ENCODE assay signal across 7 mouse cellular contexts in genomic region chr4:109404908-109405307, GRCm38 (mm10). TPM values are rescaled to one million over a fixed set of nuclear protein-coding genes. Genes with fewer than 3 reads are reported as not detected.
A peak's percentile ranks its signal among the peaks of the same experiment; 100 is the strongest.
DNase-seq lines count a peak whose midpoint lies in the region; ATAC-seq and TF ChIP-seq lines count a peak whose summit lies in the region.
"Not testable (repeated sequence)": the region's sequence is repeated elsewhere in the genome, so short reads cannot be mapped to it uniquely, and the experiment has no call there.

No protein-coding gene starts in this region.

- not testable (repeated sequence) for H3K27ac ChIP-seq in heart, embryonic 15.5 days; stomach, postnatal 0 days (replicated peaks)
- H3K27ac ChIP-seq in kidney, embryonic 15.5 days, result peak overlapping the region; percentile 69; the same call in 1 of the 2 replicates
- H3K27ac ChIP-seq in liver, embryonic 11.5 days (ENCODE audit: low read depth, low read length), result peak overlapping the region; percentile 87; the same call in 1 of the 2 replicates
- peak overlapping the region; percentile 44; the same call in 1 of the 2 replicates for H3K27ac ChIP-seq in liver, postnatal 0 days (ENCODE audit: low read depth)

- not testable (repeated sequence) for ATAC-seq in heart, embryonic 15.5 days (replicated peaks; ENCODE audit: insufficient number of reproducible peaks, insufficient read depth, low FRiP score, low read depth); kidney, embryonic 15.5 days (replicated peaks; ENCODE audit: low FRiP score); liver, embryonic 11.5 days (replicated peaks; ENCODE audit: low FRiP score); liver, postnatal 0 days; stomach, postnatal 0 days (ENCODE audit: low FRiP score, low TSS enrichment)

- TF ChIP-seq EP300 in liver, postnatal 0 days (IDR thresholded peaks at IDR 0.05; ENCODE audit: low read depth); stomach, postnatal 0 days (optimal IDR thresholded peaks at IDR 0.05): not testable (repeated sequence)

- H3K4me2 ChIP-seq in heart, embryonic 15.5 days, result 0 out of 2 replicates have a peak overlapping the region, but pooled peaks have one; percentile 99
- H3K4me2 ChIP-seq in kidney, embryonic 15.5 days; stomach, postnatal 0 days (replicated peaks; ENCODE audit: low read depth): not testable (repeated sequence)
- H3K4me2 ChIP-seq in liver, embryonic 11.5 days, result peak overlapping the region; percentile 99
- peak overlapping the region; percentile 99 for H3K4me2 ChIP-seq in liver, postnatal 0 days (ENCODE audit: low read depth, low read length)

- not testable (repeated sequence) for H3K9me3 ChIP-seq in heart, embryonic 15.5 days (replicated peaks); kidney, embryonic 15.5 days (replicated peaks); liver, embryonic 11.5 days (ENCODE audit: control insufficient read depth, low read length); liver, postnatal 0 days (ENCODE audit: low read length); stomach, postnatal 0 days (ENCODE audit: control insufficient read depth, low read length)

- peak; percentile 38 for DNase-seq in c-Kit-negative CD71-positive TER-119-positive erythroid progenitor cells, embryonic 14.5 days (ENCODE audit: low read depth, low spot score)
- DNase-seq in heart, adult 11 months, result peak; percentile 87
- DNase-seq in liver, embryonic 11.5 days (ENCODE audit: low spot score); liver, postnatal 0 days; stomach, postnatal 0 days (ENCODE audit: low spot score): not testable (repeated sequence)

- H3K4me3 ChIP-seq in heart, embryonic 15.5 days; kidney, embryonic 15.5 days (replicated peaks); stomach, postnatal 0 days (ENCODE audit: low read depth, low read length): not testable (repeated sequence)
- peak overlapping the region; percentile 71 for H3K4me3 ChIP-seq in liver, embryonic 11.5 days (ENCODE audit: low read depth, low read length)
- H3K4me3 ChIP-seq in liver, postnatal 0 days (ENCODE audit: low read depth, low read length), result peak overlapping the region; percentile 68

- not testable (repeated sequence) for H3K27me3 ChIP-seq in heart, embryonic 15.5 days; kidney, embryonic 15.5 days; liver, embryonic 11.5 days (replicated peaks; ENCODE audit: control insufficient read depth, insufficient read depth, low read length); liver, postnatal 0 days (ENCODE audit: insufficient read depth, low read length); stomach, postnatal 0 days (ENCODE audit: control insufficient read depth, insufficient read depth, low read length)

- WGBS in heart, embryonic 15.5 days, result 94% methylated on average over 3 of the region's 3 CpGs
- 92% methylated on average over 3 of the region's 3 CpGs for WGBS in kidney, embryonic 15.5 days
- WGBS in liver, embryonic 11.5 days, result 81% methylated on average over 3 of the region's 3 CpGs
- 92% methylated on average over 3 of the region's 3 CpGs for WGBS in liver, postnatal 0 days (ENCODE audit: insufficient replicate concordance)
- WGBS in stomach, postnatal 0 days, result 86% methylated on average over 3 of the region's 3 CpGs

- peak; percentile 54 for TF ChIP-seq CTCF in liver, postnatal 0 days (IDR thresholded peaks at IDR 0.05; ENCODE audit: low read depth)
- TF ChIP-seq CTCF in stomach, postnatal 0 days (IDR thresholded peaks at IDR 0.05; ENCODE audit: low read depth), result peak; percentile 25

- H3K4me1 ChIP-seq in heart, embryonic 15.5 days (replicated peaks), result peaks cover 25% of the 10 kb centered on the region
- H3K4me1 ChIP-seq in kidney, embryonic 15.5 days, result peaks cover 30% of the 10 kb centered on the region
- H3K4me1 ChIP-seq in liver, embryonic 11.5 days (replicated peaks; ENCODE audit: control insufficient read depth, insufficient read depth, low read length), result peaks cover 27% of the 10 kb centered on the region
- H3K4me1 ChIP-seq in liver, postnatal 0 days (ENCODE audit: insufficient read depth), result peaks cover 23% of the 10 kb centered on the region
- H3K4me1 ChIP-seq in stomach, postnatal 0 days (replicated peaks; ENCODE audit: control insufficient read depth, insufficient read depth), result not testable (repeated sequence)

- H3K9ac ChIP-seq in heart, embryonic 15.5 days; kidney, embryonic 15.5 days; stomach, postnatal 0 days (ENCODE audit: low read length): not testable (repeated sequence)
- H3K9ac ChIP-seq in liver, embryonic 11.5 days (ENCODE audit: low read depth, low read length), result peak overlapping the region; percentile 84; the same call in 1 of the 2 replicates
- peak overlapping the region; percentile 82 for H3K9ac ChIP-seq in liver, postnatal 0 days (replicated peaks)

- H3K36me3 ChIP-seq in heart, embryonic 15.5 days; kidney, embryonic 15.5 days; liver, postnatal 0 days (replicated peaks; ENCODE audit: insufficient read depth, low read length); stomach, postnatal 0 days (ENCODE audit: control insufficient read depth, insufficient read depth, low read length): not testable (repeated sequence)
- H3K36me3 ChIP-seq in liver, embryonic 11.5 days (ENCODE audit: control insufficient read depth, insufficient read depth, low read length), result peaks cover 11% of the 10 kb centered on the region

RNA-seq across cellular contexts. Expression of gene Ttc39a, which starts 1.5 kb away (rescaled TPM):
- 5.9 and 7.0 TPM in 2 replicates for polyA plus RNA-seq in heart, embryonic 15.5 days (2015; fragmentation: Nextera tagmentation; extraction: Ambion mirVana)
- polyA plus RNA-seq in kidney, embryonic 15.5 days (2015; fragmentation: Nextera tagmentation; extraction: Ambion mirVana), result 5.4 and 5.6 TPM in 2 replicates
- 10.9 and 12.0 TPM in 2 replicates for polyA plus RNA-seq in liver, embryonic 11.5 days (2014; fragmentation: Nextera tagmentation; extraction: Ambion mirVana)
- 5.0 and 5.4 TPM in 2 replicates for polyA plus RNA-seq in liver, postnatal 0 days (2015; fragmentation: Nextera tagmentation; extraction: Ambion mirVana)
- 29.7 and 30.2 TPM in 2 replicates for polyA plus RNA-seq in stomach, postnatal 0 days (2015; fragmentation: Nextera tagmentation; extraction: Ambion mirVana)
